Mouse (Mus musculus) lung, embryonic 14.5 days (tissue): ENCODE measurements at regions not wholly inside any gene's neighbourhood (a gene's known extent, or its start where the extent isn't known, plus 50 kb on each side); places are given as distances from the start of the nearest gene placed in this dataset.

Source experiments
- ATAC-seq: fragments of 200-750 bp; cut with Nextera tagmentation; 2 replicates; pipeline ENCODE4 v1.8.0; 2017; ENCODE audit warnings: mild to moderate bottlenecking, moderate TSS enrichment, moderate library complexity; ENCODE audit not compliant: insufficient read depth
- DNase-seq: peaks from one replicate; pipeline ENCODE4 v3.0.0-alpha.2; 2015
- H3K27ac ChIP-seq: fragments of 300-500 bp; sonication (generic); 2 replicates; pipeline ENCODE4 v1.5.1; 2014; ENCODE audit warnings: low read depth, mild to moderate bottlenecking, moderate library complexity
- H3K27me3 ChIP-seq: fragments of 300-500 bp; sonication (generic); 2 replicates; pipeline ENCODE4 v1.6.1; 2014; ENCODE audit warnings: low read length, control low read depth; ENCODE audit not compliant: insufficient read depth
- H3K36me3 ChIP-seq: fragments of 300-500 bp; sonication (generic); 2 replicates; pipeline ENCODE4 v1.6.1; 2014; ENCODE audit warnings: control low read depth; ENCODE audit not compliant: insufficient read depth
- H3K4me1 ChIP-seq: fragments of 300-500 bp; sonication (generic); 2 replicates; pipeline ENCODE4 v1.6.1; 2014; ENCODE audit warnings: antibody characterized with exemption, control low read depth; ENCODE audit not compliant: insufficient read depth
- H3K4me2 ChIP-seq: fragments of 300-500 bp; sonication (generic); 2 replicates; pipeline ENCODE4 v1.6.1; 2014; ENCODE audit warnings: mild to moderate bottlenecking
- H3K4me3 ChIP-seq: fragments of 300-500 bp; sonication (generic); 2 replicates; pipeline ENCODE4 v1.5.1; 2014; ENCODE audit warnings: low read depth, low read length
- H3K9ac ChIP-seq: fragments of 300-500 bp; sonication (generic); 2 replicates; pipeline ENCODE4 v1.6.1; 2014
- H3K9me3 ChIP-seq: fragments of 300-500 bp; sonication (generic); 2 replicates; pipeline ENCODE4 v1.6.1; 2016; ENCODE audit warnings: low read depth, low read length, control low read depth
- CTCF ChIP-seq: IDR thresholded peaks from 2 replicates; pipeline ENCODE4 v1.5.1; 2016; ENCODE audit warnings: antibody characterized with exemption, low read depth
- WGBS: fragments of 180-500 bp; shearing (Covaris S2); extraction: QIAGEN DNeasy Blood & Tissue Kit; methylation state at CpG from one replicate; pipeline ENCODE4 v1.1.7; 2014; 5-methylcytosine and 5-hydroxymethylcytosine counted together

DNA sequence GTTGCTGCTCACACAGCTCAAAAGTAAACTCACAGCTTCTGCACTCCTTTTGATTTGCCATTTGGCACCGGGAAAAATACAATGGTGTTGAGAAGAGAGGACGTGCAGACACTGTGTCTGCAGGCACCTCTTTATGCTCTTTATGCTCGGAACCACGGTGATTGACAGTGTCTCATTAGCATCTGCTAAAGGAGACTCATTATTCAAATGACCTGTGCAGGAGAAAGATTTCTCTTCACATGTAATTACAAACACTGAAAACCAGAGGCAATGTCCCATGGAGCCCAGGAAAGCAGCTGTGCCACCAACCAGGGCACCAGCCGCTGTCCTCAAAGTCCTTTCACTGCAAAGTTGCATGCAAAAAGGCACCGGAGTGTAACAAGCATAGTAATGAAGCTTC is 175.2 kb downstream of the Plod2 start:
- Histone ChIP-seq H3K36me3 (no peaks in the 10 kb centered on the region), H3K9ac (no peak overlapping the region), H3K27ac (no peak overlapping the region), H3K4me2 (no peak overlapping the region), H3K27me3 (no peaks in the 10 kb centered on the region), H3K4me3 (no peak overlapping the region), H3K9me3 (no peaks in the 10 kb centered on the region), H3K4me1 (peaks cover 3% of the 10 kb centered on the region; the same call in 1 of the 2 replicates)
- DNase-seq: no peak
- TF ChIP-seq CTCF: no peak
- no peak for ATAC-seq
- 60% methylated on average over 6 of the region's 6 CpGs for WGBS

DNA sequence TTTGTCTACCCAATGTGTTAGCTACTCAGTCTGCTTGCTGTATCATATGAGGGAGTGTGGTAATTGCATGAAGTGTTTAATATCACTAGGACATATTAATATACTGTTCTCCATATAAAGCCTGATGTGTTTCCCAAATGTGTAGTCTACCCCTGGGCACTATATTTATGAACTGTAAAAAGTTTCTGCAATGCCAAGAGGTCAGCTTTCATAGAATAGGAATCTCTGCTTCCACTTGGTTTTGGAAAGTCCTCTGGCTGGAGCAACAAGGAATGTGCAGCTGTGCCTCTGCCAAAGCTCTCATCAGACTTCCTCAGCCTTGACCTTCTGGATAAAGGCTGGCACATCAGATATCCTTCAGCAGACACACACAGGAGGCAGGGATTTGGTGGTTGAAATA is 176.3 kb downstream of the Plod2 start:
- H3K36me3 ChIP-seq: no peaks in the 10 kb centered on the region
- H3K27me3 ChIP-seq: no peaks in the 10 kb centered on the region
- H3K9me3 ChIP-seq: no peaks in the 10 kb centered on the region
- ATAC-seq: peak; percentile 57; the same call in 1 of the 2 replicates
- H3K27ac ChIP-seq: no peak overlapping the region
- H3K4me1 ChIP-seq: peaks cover 3% of the 10 kb centered on the region; the same call in 1 of the 2 replicates
- H3K9ac ChIP-seq: no peak overlapping the region
- no peak for TF ChIP-seq CTCF
- no peak overlapping the region for H3K4me3 ChIP-seq
- H3K4me2 ChIP-seq: no peak overlapping the region
- peak; percentile 55 for DNase-seq

DNA sequence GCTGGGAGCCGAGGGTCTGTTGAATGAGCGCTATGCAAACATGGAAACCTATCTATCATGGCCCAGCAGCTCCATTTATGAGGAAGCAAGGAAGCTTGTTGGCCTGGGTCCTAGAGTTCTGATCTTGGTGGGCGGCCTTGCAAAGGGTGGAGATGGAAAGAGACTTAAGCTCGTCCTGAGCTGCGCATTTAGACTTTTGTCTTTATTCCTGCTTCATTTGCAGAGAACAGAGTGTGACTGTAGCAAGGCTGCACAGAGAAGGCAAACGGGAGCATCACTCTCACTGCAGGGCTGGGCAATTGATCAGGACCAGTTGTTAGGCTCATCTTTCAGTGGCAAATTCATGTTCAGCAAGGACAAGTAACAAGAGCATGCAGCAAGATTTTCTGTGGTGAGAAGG is 177.2 kb downstream of the Plod2 start:
- Histone ChIP-seq H3K27ac (no peak overlapping the region), H3K27me3 (no peaks in the 10 kb centered on the region)
- WGBS: 39% methylated on average over 6 of the region's 6 CpGs

DNA sequence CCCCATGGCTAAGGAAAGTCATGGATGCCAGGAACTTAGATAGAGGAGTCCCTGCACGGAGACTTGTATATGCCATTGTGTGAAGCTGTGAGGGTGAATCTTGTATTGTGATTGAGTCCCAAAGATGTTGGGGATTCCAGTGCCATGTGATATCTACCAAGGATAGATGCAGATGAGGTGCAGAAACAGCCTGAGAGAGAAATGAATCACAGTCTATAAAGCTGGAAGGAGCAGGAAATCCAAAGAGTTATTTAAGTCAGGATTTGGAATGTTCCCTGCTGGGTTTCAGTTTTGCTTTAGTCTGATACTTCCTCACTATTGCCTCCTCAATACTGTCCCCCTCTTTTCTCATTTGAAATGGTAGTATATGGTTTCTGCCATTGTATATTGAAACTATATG is 186.8 kb downstream of the Plod2 start:
- Histone ChIP-seq H3K4me1 (no peaks in the 10 kb centered on the region), H3K9ac (no peak overlapping the region), H3K27ac (no peak overlapping the region), H3K27me3 (no peaks in the 10 kb centered on the region), H3K9me3 (no peaks in the 10 kb centered on the region), H3K36me3 (no peaks in the 10 kb centered on the region), H3K4me3 (no peak overlapping the region), H3K4me2 (no peak overlapping the region)
- no peak for TF ChIP-seq CTCF
- ATAC-seq (no peak), DNase-seq (no peak)
- WGBS: 74% methylated on average over 1 of the region's 1 CpGs

More for the DNA sequence above, 177.2 kb downstream of the Plod2 start:
- no peak overlapping the region for H3K4me2 ChIP-seq
- DNase-seq: peak; percentile 32
- H3K4me1 ChIP-seq: peaks cover 3% of the 10 kb centered on the region; the same call in 1 of the 2 replicates
- no peaks in the 10 kb centered on the region for H3K9me3 ChIP-seq
- no peak overlapping the region for H3K9ac ChIP-seq
- no peak for TF ChIP-seq CTCF
- no peak for ATAC-seq
- no peak overlapping the region for H3K4me3 ChIP-seq
- no peaks in the 10 kb centered on the region for H3K36me3 ChIP-seq

DNA sequence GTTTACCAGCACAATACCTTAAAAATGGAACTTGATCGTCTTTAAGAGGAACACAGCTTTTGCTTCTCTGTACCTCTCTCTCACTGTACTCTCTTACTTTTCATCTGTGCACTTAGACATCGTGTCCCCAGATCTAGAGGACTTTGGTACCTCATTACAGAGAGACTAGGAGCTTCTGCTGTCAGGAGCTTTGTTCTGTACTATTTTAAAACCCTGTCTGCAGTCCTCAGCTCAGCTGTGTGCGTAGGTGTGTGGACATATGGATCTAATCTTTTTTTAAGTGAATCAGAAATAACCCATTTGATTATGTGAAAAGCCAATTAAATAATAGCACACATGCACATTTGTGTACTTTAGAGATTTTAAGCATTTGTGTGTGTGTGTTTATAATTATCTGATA is 189.4 kb downstream of the Plod2 start:
- no peak for TF ChIP-seq CTCF
- H3K4me2 ChIP-seq: no peak overlapping the region
- ATAC-seq (no peak), DNase-seq (no peak)
- no peak overlapping the region for H3K4me3 ChIP-seq
- WGBS: 64% methylated on average over 3 of the region's 3 CpGs
- no peaks in the 10 kb centered on the region for H3K9me3 ChIP-seq
- H3K27me3 ChIP-seq: no peaks in the 10 kb centered on the region
- H3K9ac ChIP-seq: no peak overlapping the region
- H3K36me3 ChIP-seq: no peaks in the 10 kb centered on the region
- no peaks in the 10 kb centered on the region for H3K4me1 ChIP-seq
- H3K27ac ChIP-seq: no peak overlapping the region

DNA sequence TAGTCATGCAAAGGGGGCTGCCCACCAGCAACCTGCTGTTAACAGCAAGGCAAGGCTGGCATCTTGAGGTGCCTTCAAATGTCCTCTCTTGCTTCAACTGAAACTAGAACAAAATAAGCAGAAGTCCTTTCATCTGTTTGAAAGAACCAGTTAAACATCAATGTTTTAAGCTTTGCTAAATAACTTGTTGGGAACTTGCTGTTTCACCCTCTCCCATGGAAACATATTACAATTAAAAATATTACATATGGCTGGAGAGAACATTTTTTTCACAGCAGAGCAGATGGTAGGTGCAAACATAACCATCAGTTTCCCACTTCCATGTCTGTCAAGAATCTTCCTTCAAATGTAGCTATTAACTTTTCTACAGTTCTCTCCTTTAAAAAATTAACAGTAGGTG is 225.5 kb downstream of the Plod2 start:
- Histone ChIP-seq H3K4me2 (no peak overlapping the region), H3K9ac (no peak overlapping the region), H3K4me3 (no peak overlapping the region), H3K27me3 (no peaks in the 10 kb centered on the region), H3K27ac (no peak overlapping the region), H3K4me1 (no peaks in the 10 kb centered on the region), H3K36me3 (no peaks in the 10 kb centered on the region), H3K9me3 (no peaks in the 10 kb centered on the region)
- no peak for TF ChIP-seq CTCF
- no peak for ATAC-seq
- DNase-seq: no peak

DNA sequence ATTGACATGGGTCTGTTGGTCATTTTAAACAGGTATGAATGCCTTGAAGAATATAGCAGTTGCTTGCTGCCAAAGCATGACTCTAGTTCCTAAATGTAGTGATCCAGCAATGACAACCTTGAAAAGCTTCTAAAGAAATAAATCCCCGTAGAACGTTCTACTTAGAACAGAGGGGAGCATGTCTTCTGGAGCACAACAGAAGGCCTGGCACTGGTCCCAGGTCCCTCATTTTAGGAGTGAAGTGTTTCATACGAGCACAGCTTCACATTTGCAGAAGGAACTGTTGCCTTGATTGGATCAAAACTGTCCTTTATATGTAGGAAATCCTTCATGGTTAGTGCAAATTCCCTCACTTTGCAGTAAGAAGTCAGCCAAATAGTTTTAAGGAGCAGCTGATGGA is 226.4 kb downstream of the Plod2 start:
- no peaks in the 10 kb centered on the region for H3K4me1 ChIP-seq
- H3K27me3 ChIP-seq: no peaks in the 10 kb centered on the region
- H3K27ac ChIP-seq: no peak overlapping the region
- no peak overlapping the region for H3K9ac ChIP-seq
- no peak for TF ChIP-seq CTCF
- peak; percentile 11 for DNase-seq
- no peak overlapping the region for H3K4me3 ChIP-seq
- H3K4me2 ChIP-seq: no peak overlapping the region
- WGBS: 64% methylated on average over 3 of the region's 3 CpGs
- no peak for ATAC-seq
- no peaks in the 10 kb centered on the region for H3K9me3 ChIP-seq
- H3K36me3 ChIP-seq: no peaks in the 10 kb centered on the region

DNA sequence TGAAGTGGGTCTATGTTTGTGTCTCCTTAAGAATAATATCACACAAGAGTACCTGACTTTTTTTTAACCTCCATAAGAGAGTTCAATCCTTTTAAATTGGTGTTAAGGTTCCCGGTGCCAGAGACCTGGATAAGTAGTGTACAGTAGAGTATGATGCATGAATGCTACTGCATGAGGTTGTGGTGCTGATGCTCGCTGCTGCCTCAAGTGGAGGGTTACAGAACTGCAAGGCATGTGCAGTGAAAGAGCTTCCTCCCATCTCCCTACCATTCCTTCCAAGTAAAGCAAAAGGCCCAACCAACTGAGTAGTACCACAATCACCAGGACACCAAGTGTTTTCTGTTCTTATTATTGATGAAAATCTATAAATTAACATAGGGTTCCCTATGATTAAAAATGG is 227.5 kb downstream of the Plod2 start:
- 54% methylated on average over 2 of the region's 2 CpGs for WGBS
- ATAC-seq (no peak), DNase-seq (peak; percentile 32)
- no peaks in the 10 kb centered on the region for H3K36me3 ChIP-seq
- H3K4me1 ChIP-seq: no peaks in the 10 kb centered on the region
- no peak overlapping the region for H3K4me3 ChIP-seq
- H3K9me3 ChIP-seq: no peaks in the 10 kb centered on the region
- peak; percentile 75 for TF ChIP-seq CTCF
- H3K27ac ChIP-seq: no peak overlapping the region
- no peak overlapping the region for H3K4me2 ChIP-seq
- H3K9ac ChIP-seq: no peak overlapping the region
- H3K27me3 ChIP-seq: no peaks in the 10 kb centered on the region
